Mouse (Mus musculus) forebrain, embryonic 14.5 days (tissue): ENCODE measurements around the gene Armc10. TPM values are rescaled to one million over a fixed set of nuclear protein-coding genes. Genes with fewer than 3 reads are reported as not detected.

Experiments used
- ATAC-seq: fragments of 200-750 bp; cut with Nextera tagmentation; 2 replicates; pipeline ENCODE4 v1.8.0; 2017; ENCODE audit warnings: mild to moderate bottlenecking, moderate library complexity
- DNase-seq: peaks from one replicate; pipeline ENCODE4 v3.0.0-alpha.2; 2015; ENCODE audit warnings: low spot score
- H3K27ac ChIP-seq: fragments of 300-500 bp; sonication (generic); 2 replicates; pipeline ENCODE4 v1.5.1; 2014; ENCODE audit warnings: low read depth, mild to moderate bottlenecking, control low read depth, low read length, moderate library complexity
- H3K27me3 ChIP-seq: fragments of 300-500 bp; sonication (generic); replicated peaks from 2 replicates; pipeline ENCODE4 v1.6.1; 2014; ENCODE audit warnings: low read length, control low read depth, mixed read lengths; ENCODE audit not compliant: control insufficient read depth, insufficient read depth
- H3K36me3 ChIP-seq: fragments of 300-500 bp; sonication (generic); 2 replicates; pipeline ENCODE4 v1.6.1; 2014; ENCODE audit warnings: low read length, control low read depth; ENCODE audit not compliant: control insufficient read depth, insufficient read depth
- H3K4me1 ChIP-seq: fragments of 300-500 bp; sonication (generic); 2 replicates; pipeline ENCODE4 v1.6.1; 2014; ENCODE audit warnings: antibody characterized with exemption, low read length, control low read depth; ENCODE audit not compliant: control insufficient read depth, insufficient read depth
- H3K4me2 ChIP-seq: fragments of 300-500 bp; sonication (generic); 2 replicates; pipeline ENCODE4 v1.6.1; 2014; ENCODE audit warnings: mild to moderate bottlenecking, control low read depth, low read length
- H3K4me3 ChIP-seq: fragments of 300-500 bp; sonication (generic); 2 replicates; pipeline ENCODE4 v1.5.1; 2014; ENCODE audit warnings: low read depth, low read length, control low read depth
- H3K9ac ChIP-seq: fragments of 300-500 bp; sonication (generic); 2 replicates; pipeline ENCODE4 v1.6.1; 2014; ENCODE audit warnings: mild to moderate bottlenecking, low read length, control low read depth, moderate library complexity
- H3K9me3 ChIP-seq: fragments of 300-500 bp; sonication (generic); replicated peaks from 2 replicates; pipeline ENCODE4 v1.6.1; 2016; ENCODE audit warnings: low read length, control low read depth, mixed read lengths; ENCODE audit not compliant: control insufficient read depth
- WGBS: fragments of 180-500 bp; shearing (Covaris S2); extraction: QIAGEN DNeasy Blood & Tissue Kit; methylation state at CpG from one replicate; pipeline ENCODE4 v1.1.7; 2014; 5-methylcytosine and 5-hydroxymethylcytosine counted together
- polyA plus RNA-seq: library from polyadenylated mRNA; unstranded; fragments of >200 nt; fragmentation: Nextera tagmentation; extraction: Ambion mirVana; gene quantifications from 2 replicates; pipeline ENCODE4 v1.2.1, GENCODE M21; 2014

Gene Armc10
- polyA plus RNA-seq, 1 experiment from 2014 or later, result 93.3 TPM

DNA sequence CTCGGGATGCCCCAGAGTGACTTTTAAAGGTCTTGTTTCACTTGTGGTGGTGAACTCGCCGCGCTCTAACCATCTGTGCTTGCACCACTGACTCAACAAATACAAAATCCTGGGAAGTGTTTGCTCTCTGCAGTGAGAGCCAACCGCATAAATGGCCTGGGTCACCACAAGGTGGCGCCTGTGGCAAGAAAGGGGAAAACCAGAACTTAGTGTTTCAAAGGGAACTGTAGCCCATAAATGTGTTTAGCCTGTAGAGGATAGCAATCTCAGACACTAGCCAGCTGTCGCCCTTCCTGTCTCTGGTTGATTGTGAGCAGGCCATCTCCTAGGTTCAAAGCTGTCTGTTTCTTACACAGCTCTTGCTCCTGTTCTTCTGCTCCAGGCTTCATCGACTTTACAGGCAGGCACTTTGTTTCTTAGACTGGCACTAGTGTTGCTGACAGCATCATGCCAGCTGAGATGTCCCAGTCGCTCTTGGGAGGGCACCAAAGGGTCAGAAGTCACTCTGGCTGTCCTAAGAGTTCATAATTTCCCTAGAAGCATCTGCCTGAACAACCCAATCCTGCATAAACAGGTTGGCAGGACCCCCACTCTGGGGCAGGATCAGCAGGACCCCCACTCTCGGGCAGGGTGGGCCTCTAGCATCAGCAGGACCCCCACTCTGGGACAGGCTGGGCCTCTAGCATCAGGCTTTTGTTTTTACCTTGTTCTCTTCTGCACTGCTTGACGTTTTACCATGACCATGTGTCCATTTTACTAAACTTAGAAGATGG, 13.2 kb downstream of the Armc10 start:
- H3K27ac ChIP-seq, result no peak overlapping the region
- no peaks in the 10 kb centered on the region for H3K4me1 ChIP-seq
- H3K36me3 ChIP-seq, result peaks cover 73% of the 10 kb centered on the region
- no peak overlapping the region for H3K4me3 ChIP-seq
- no peaks in the 10 kb centered on the region for H3K9me3 ChIP-seq
- H3K27me3 ChIP-seq, result no peaks in the 10 kb centered on the region
- DNase-seq (peak; percentile 79), ATAC-seq (peak; percentile 69)
- no peak overlapping the region for H3K9ac ChIP-seq
- WGBS, result 57% methylated on average over 11 of the region's 11 CpGs
- H3K4me2 ChIP-seq, result no peak overlapping the region

DNA sequence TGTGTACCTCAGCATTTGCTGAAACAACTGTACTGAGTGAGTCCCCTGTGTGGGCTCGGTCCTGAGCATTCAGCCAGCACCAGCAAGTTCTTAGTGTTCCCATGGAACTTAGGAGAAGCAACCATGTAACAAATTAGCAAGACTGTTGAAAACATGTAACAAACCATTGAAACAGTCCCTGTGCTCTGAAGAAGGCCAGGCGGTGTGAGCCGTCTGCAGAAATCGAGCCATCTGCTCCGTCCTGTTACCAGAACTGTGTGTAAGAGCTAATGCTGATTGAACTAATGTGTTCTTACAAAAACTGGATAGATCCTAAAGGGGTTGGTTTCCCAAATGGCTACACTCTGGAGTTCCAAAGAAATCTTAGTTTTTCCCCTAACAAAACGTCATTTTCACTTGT, 15.2 kb downstream of the Armc10 start:
- H3K9me3 ChIP-seq, result no peaks in the 10 kb centered on the region
- H3K4me1 ChIP-seq, result no peaks in the 10 kb centered on the region
- H3K36me3 ChIP-seq, result peaks cover 81% of the 10 kb centered on the region
- no peaks in the 10 kb centered on the region for H3K27me3 ChIP-seq
- WGBS, result 57% methylated on average over 6 of the region's 6 CpGs
- DNase-seq (peak; percentile 47), ATAC-seq (peak; percentile 27; the same call in 1 of the 2 replicates)
- H3K9ac ChIP-seq, result no peak overlapping the region
- H3K27ac ChIP-seq, result peak overlapping the region; percentile 0; the same call in 1 of the 2 replicates
- no peak overlapping the region for H3K4me2 ChIP-seq
- H3K4me3 ChIP-seq, result no peak overlapping the region

DNA sequence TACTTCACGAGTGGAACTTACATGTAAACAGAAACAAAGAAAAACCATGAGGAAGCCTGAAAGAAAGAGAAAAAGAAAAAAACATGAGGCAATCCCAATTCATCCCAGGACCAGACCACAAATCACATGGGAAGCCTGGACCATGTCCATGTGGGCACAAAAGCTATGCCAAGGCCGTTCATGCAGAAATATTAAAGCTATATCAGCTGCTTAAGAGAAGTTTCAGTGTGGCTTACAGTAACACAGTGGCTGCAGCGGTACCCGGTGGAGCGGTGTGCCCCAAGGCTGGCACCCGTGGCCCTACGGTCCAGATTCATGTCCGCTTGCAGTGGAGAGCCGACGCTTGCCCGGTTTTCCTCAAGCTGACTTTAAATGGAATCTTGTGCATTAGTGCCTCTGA, 17.5 kb downstream of the Armc10 start:
- no peaks in the 10 kb centered on the region for H3K27me3 ChIP-seq
- H3K4me1 ChIP-seq, result no peaks in the 10 kb centered on the region
- ATAC-seq, result 0 out of 2 replicates have a peak, but pooled peaks have one; percentile 14
- no peak overlapping the region for H3K4me2 ChIP-seq
- H3K9ac ChIP-seq, result no peak overlapping the region
- no peak overlapping the region for H3K4me3 ChIP-seq
- 81% methylated on average over 11 of the region's 11 CpGs for WGBS
- peak; percentile 38 for DNase-seq
- H3K27ac ChIP-seq, result no peak overlapping the region
- peaks cover 67% of the 10 kb centered on the region for H3K36me3 ChIP-seq
- H3K9me3 ChIP-seq, result no peaks in the 10 kb centered on the region

DNA sequence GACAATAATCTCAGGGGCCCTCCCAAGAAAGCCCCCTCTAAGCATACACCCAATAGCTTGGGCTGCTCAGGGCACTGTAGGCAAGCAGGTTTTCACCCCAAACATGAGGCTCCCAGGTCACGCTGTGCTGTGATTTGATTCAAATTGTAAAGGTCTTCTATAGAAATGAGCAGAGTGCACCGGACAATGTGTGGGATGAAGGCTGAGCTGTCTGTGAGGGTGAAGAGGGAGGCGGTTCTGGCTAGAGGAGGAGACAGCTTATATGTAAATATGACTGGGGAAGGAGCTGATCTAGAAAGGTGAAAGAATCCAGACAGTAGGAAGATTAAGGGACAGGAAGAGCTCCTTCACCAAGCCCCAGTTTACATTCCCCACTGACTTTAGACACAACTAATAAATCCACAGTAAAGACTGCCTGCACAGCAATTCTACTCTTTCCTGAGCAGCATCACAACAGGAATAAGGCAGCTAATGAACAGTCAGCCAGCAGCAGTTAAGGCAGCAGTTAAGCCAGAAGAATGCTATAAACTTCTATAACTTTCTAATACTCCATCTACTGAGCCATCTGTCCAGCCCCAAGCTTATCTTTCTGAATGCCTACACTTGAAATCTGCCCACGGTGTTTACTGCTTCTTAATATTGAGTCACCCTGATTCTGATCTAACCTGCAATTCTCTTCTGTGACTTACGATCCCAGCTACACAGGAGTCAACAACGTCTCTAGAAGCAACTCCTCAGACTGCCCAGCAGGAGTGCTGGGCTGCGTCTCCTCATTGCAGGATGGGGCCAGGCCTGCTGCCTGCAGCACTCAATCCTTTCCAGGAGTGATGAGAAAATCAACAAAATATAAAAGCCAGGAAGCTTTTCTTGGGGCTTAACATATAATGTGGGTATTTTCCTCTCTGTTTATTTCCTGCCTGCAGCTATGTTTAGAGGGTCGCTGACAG, 21.9 kb downstream of the Armc10 start:
- no peak overlapping the region for H3K9ac ChIP-seq
- peaks cover 41% of the 10 kb centered on the region for H3K36me3 ChIP-seq
- ATAC-seq, result no peak

DNA sequence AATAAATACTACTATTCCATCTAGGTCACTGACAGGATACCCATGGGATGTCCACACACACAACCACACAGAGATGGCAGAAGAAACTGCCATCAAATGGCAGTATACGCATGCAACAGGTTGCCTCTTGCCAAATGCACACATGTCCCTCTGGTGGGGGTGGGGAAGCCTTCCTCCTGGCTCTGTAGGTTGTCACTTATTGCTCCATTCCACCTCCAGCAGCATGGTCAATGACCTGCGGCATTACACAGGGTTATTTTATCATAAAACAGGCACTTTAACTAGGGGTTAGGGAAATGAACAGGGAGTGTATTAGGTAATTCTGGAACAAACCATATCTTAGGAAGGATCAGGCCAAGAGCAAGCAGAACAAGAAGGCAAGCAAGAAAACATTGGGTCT, 23.7 kb downstream of the Armc10 start:
- Histone ChIP-seq H3K27ac (no peak overlapping the region), H3K4me1 (no peaks in the 10 kb centered on the region), H3K4me3 (no peak overlapping the region), H3K36me3 (peaks cover 31% of the 10 kb centered on the region), H3K9ac (no peak overlapping the region), H3K4me2 (no peak overlapping the region), H3K27me3 (no peaks in the 10 kb centered on the region), H3K9me3 (no peaks in the 10 kb centered on the region)
- ATAC-seq (no peak), DNase-seq (no peak)
- WGBS, result 94% methylated on average over 2 of the region's 2 CpGs

More for the DNA sequence above, 21.9 kb downstream of the Armc10 start:
- H3K27me3 ChIP-seq, result no peaks in the 10 kb centered on the region
- H3K4me1 ChIP-seq, result no peaks in the 10 kb centered on the region
- 63% methylated on average over 8 of the region's 8 CpGs for WGBS
- no peak overlapping the region for H3K4me2 ChIP-seq
- no peak overlapping the region for H3K27ac ChIP-seq
- H3K4me3 ChIP-seq, result no peak overlapping the region
- no peaks in the 10 kb centered on the region for H3K9me3 ChIP-seq
- DNase-seq, result no peak

DNA sequence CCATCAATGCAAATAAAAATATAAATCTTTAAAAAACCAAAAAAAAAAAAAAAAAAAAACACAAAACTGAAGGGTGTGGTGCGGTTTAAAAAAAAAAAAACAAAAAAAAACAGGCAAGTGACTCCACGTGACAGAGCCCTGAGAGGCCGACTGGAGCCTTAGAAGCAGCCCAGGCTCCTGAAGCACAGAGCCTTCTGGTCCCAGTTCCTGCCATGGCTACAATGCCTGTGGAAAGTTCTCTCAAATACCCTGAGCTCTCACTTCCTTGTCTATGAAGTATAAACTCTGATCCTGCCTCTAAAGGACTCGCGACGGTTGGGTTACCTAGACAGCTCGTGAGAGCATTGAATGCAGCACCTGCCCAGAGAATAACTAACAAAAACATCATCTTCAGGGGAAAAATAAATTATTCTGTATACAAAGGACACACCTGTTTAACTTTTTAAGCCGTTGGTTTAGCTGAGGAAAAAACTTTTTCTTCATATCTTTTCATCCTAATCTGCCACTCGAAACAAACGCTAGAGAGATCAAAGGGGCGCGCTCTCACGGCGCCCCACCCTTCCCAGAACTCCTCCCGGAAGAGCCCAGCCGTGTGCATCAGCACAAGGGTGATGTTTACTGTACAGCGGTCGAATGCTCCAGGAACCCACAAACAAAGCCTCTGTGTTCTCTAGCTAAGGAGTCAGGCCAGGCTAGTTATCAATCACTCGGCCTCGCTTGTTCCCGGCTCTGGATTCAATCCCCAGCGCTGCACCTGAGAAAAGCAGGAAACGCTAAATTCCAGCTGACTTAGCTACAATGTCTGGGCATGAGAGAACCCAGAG, 27.4 kb downstream of the Armc10 start:
- H3K4me3 ChIP-seq, result no peak overlapping the region
- no peak for ATAC-seq
- H3K4me2 ChIP-seq, result no peak overlapping the region
- peaks cover 37% of the 10 kb centered on the region for H3K36me3 ChIP-seq
- H3K4me1 ChIP-seq, result no peaks in the 10 kb centered on the region
- H3K27ac ChIP-seq, result no peak overlapping the region
- WGBS, result 62% methylated on average over 23 of the region's 23 CpGs
- H3K9me3 ChIP-seq, result no peaks in the 10 kb centered on the region
- DNase-seq, result no peak
- no peak overlapping the region for H3K9ac ChIP-seq
- no peaks in the 10 kb centered on the region for H3K27me3 ChIP-seq

DNA sequence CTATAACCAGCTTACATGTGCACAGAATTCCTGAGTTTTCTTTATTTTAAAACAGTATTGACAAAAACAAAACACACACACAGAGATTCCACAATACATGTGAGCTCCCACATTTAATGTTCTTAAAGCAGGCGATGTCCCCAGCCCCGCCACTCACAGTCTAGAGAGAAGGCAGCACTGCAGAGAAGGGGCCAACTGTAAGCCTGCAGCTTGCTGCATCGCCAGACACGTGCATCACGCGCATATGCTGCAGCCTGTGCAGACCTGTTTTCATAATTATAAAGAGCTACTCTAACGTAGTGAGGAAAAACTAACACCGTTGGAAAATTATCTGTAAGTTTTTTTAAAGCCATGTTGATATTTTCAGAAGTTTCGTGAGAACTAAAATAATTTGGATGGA, 28.1 kb downstream of the Armc10 start:
- Histone ChIP-seq H3K27me3 (no peaks in the 10 kb centered on the region), H3K9ac (no peak overlapping the region), H3K4me1 (no peaks in the 10 kb centered on the region), H3K27ac (no peak overlapping the region), H3K4me3 (no peak overlapping the region), H3K9me3 (no peaks in the 10 kb centered on the region), H3K36me3 (peaks cover 41% of the 10 kb centered on the region), H3K4me2 (no peak overlapping the region)
- ATAC-seq (no peak), DNase-seq (no peak)
- WGBS, result 81% methylated on average over 9 of the region's 9 CpGs

DNA sequence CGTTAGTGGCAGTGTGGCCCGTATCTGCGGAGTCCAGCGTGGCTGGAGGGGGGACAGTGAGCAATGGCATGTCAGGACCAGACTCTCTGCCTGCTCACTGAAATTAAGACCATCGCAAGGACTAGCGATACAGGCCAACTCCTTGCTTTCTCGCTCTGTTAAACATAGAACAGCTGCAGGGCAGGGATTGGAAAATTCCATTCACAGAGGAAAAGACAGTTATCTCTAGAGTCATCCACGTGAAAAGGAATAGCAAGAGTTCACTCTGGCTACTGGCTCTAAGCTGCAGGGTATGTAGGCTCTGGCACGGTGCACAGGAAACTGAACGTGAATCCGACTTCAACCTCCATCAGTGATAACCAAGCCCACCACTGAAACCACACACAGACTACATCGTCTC, 29.4 kb downstream of the Armc10 start:
- H3K36me3 ChIP-seq, result peaks cover 35% of the 10 kb centered on the region
- DNase-seq (no peak), ATAC-seq (no peak)
- H3K27me3 ChIP-seq, result no peaks in the 10 kb centered on the region
- no peak overlapping the region for H3K4me2 ChIP-seq
- H3K9me3 ChIP-seq, result no peaks in the 10 kb centered on the region
- no peak overlapping the region for H3K27ac ChIP-seq
- no peak overlapping the region for H3K9ac ChIP-seq
- H3K4me3 ChIP-seq, result no peak overlapping the region
- no peaks in the 10 kb centered on the region for H3K4me1 ChIP-seq
- WGBS, result 87% methylated on average over 12 of the region's 12 CpGs
